Mouse (Mus musculus) liver, embryonic 16.5 days (tissue): ENCODE measurements around the gene Rab4b. TPM values are rescaled to one million over a fixed set of nuclear protein-coding genes. Genes with fewer than 3 reads are reported as not detected.

Experiments used
- ATAC-seq: fragments of 200-750 bp; cut with Nextera tagmentation; 2 replicates; pipeline ENCODE4 v1.8.0; 2017; ENCODE audit warnings: low read depth, mild to moderate bottlenecking, moderate number of reproducible peaks, moderate library complexity
- H3K27ac ChIP-seq: fragments of 300-500 bp; sonication (generic); 2 replicates; pipeline ENCODE4 v1.5.1; 2014; ENCODE audit warnings: mild to moderate bottlenecking, low read length
- H3K27me3 ChIP-seq: fragments of 300-500 bp; sonication (generic); 2 replicates; pipeline ENCODE4 v1.6.1; 2014; ENCODE audit warnings: low read depth, low read length, mixed read lengths; ENCODE audit not compliant: control insufficient read depth, insufficient read depth
- H3K36me3 ChIP-seq: fragments of 300-500 bp; sonication (generic); 2 replicates; pipeline ENCODE4 v1.6.1; 2014; ENCODE audit warnings: mild to moderate bottlenecking; ENCODE audit not compliant: control insufficient read depth, insufficient read depth
- H3K4me1 ChIP-seq: fragments of 300-500 bp; sonication (generic); 2 replicates; pipeline ENCODE4 v1.6.1; 2014; ENCODE audit warnings: low read depth, low read length, mixed read lengths; ENCODE audit not compliant: control insufficient read depth
- H3K4me2 ChIP-seq: fragments of 300-500 bp; sonication (generic); 2 replicates; pipeline ENCODE4 v1.6.1; 2014; ENCODE audit warnings: low read depth, low read length, mixed read lengths
- H3K4me3 ChIP-seq: fragments of 300-500 bp; sonication (generic); 2 replicates; pipeline ENCODE4 v1.5.1; 2014; ENCODE audit warnings: low read depth, mild to moderate bottlenecking, low read length
- H3K9ac ChIP-seq: fragments of 300-500 bp; sonication (generic); 2 replicates; pipeline ENCODE4 v1.6.1; 2014; ENCODE audit warnings: low read depth, low read length
- H3K9me3 ChIP-seq: fragments of 300-500 bp; sonication (generic); replicated peaks from 2 replicates; pipeline ENCODE4 v1.6.1; 2016; ENCODE audit warnings: low read length; ENCODE audit not compliant: control insufficient read depth
- WGBS: fragments of 180-500 bp; shearing (Covaris S2); extraction: QIAGEN DNeasy Blood & Tissue Kit; methylation state at CpG from one replicate; pipeline ENCODE4 v1.1.7; 2014; ENCODE audit not compliant: insufficient replicate concordance; 5-methylcytosine and 5-hydroxymethylcytosine counted together
- polyA plus RNA-seq: library from polyadenylated mRNA; unstranded; fragments of >200 nt; fragmentation: Nextera tagmentation; extraction: Ambion mirVana; gene quantifications from 2 replicates; pipeline ENCODE4 v1.2.1, GENCODE M21; 2015

Rab4b gene
- polyA plus RNA-seq, 1 experiment from 2014 or later = 22.3 TPM

DNA sequence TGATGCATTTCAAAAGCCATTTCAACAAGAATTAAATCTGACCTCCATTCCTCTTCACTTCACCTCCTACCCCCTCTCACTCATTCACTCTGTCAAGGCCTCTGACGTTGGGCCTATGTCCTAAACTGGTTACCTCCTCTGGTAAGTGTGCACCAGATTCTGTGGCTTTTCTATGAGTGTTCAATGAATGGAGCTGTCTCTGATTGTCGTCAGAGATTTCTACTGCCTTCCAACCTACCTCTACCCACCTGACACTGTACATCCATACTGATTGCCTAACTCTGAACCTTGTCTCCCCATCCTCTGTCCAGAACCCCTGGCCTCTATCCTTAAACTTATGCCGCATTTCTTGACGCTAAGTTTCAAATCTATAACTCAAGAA lies 763 bp downstream of the Rab4b start:
- 16% methylated on average over 4 of the region's 4 CpGs for WGBS
- H3K9me3 ChIP-seq = no peaks in the 10 kb centered on the region
- peak; percentile 0 for ATAC-seq
- peak overlapping the region; percentile 77 for H3K4me2 ChIP-seq
- peak overlapping the region; percentile 77 for H3K9ac ChIP-seq
- peak overlapping the region; percentile 89 for H3K4me3 ChIP-seq
- peaks cover 19% of the 10 kb centered on the region for H3K4me1 ChIP-seq
- no peaks in the 10 kb centered on the region for H3K36me3 ChIP-seq
- H3K27ac ChIP-seq = peak overlapping the region; percentile 91
- no peaks in the 10 kb centered on the region for H3K27me3 ChIP-seq

- peaks cover 15% of the 10 kb centered on the region for H3K4me1 ChIP-seq
- 85% methylated on average over 7 of the region's 7 CpGs for WGBS
- no peak overlapping the region for H3K4me2 ChIP-seq
- peaks cover 3% of the 10 kb centered on the region; the same call in 1 of the 2 replicates for H3K36me3 ChIP-seq
- no peak overlapping the region for H3K27ac ChIP-seq
- no peak overlapping the region for H3K9ac ChIP-seq
- no peaks in the 10 kb centered on the region for H3K27me3 ChIP-seq
- no peak overlapping the region for H3K4me3 ChIP-seq
- ATAC-seq = no peak
- no peaks in the 10 kb centered on the region for H3K9me3 ChIP-seq
Measured at GRCm38 (mm10) chr7:27174896-27175295, 3.8 kb downstream of the Rab4b start.

GRCm38 (mm10) chr7:27174496-27174895 lies 4.2 kb downstream of the Rab4b start:
- Histone ChIP-seq H3K4me3 (no peak overlapping the region), H3K27me3 (no peaks in the 10 kb centered on the region), H3K4me2 (no peak overlapping the region), H3K9me3 (no peaks in the 10 kb centered on the region), H3K27ac (no peak overlapping the region), H3K36me3 (peaks cover 3% of the 10 kb centered on the region; the same call in 1 of the 2 replicates), H3K9ac (no peak overlapping the region), H3K4me1 (peaks cover 12% of the 10 kb centered on the region)
- no peak for ATAC-seq
- WGBS = 84% methylated on average over 15 of the region's 15 CpGs

DNA sequence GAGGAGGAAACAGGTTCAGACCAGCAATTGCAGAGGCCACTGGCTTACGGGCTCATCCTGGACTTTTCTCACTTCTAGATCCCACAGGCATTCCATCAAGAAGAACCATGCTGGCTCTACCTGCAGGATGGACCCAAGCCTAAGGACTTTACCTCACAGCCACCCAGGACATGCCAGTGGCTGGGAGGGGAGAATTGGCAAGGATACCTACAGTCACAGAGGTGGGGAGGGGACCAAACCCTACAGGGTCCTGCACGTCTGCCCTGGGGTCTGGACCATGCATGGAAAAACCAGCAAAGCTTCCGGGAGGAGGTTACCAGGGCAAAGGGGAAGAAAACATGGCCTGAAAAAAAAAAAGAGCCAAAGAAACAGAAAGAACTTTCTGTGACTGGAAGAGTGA lies 7.7 kb downstream of the Rab4b start:
- H3K36me3 ChIP-seq = peaks cover 3% of the 10 kb centered on the region; the same call in 1 of the 2 replicates
- no peak overlapping the region for H3K9ac ChIP-seq
- ATAC-seq = no peak
- WGBS = 76% methylated on average over 3 of the region's 3 CpGs
- no peaks in the 10 kb centered on the region for H3K27me3 ChIP-seq
- H3K9me3 ChIP-seq = no peaks in the 10 kb centered on the region
- H3K4me1 ChIP-seq = peaks cover 18% of the 10 kb centered on the region
- H3K4me3 ChIP-seq = no peak overlapping the region
- no peak overlapping the region for H3K27ac ChIP-seq
- no peak overlapping the region for H3K4me2 ChIP-seq

DNA sequence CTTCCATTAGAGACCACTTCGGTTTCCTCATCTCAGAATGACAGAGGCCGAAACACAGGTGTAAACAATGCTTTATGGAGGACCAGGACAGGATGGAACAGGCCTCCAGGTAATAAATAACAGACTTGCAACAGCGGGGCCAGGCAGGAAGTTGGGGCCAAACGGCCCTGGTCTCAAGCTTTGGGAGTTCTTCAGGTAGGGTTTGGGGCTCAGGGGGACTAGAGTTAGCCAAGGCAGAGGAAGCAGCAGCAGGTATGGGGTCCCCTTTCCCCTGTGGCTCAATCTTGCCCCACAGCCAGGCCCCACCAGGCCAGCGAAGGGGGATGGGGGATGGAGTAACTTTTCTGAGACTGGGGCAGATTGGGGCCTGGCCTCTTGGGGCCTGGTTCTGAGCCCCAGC lies 10.3 kb downstream of the Rab4b start:
- no peak overlapping the region for H3K4me2 ChIP-seq
- no peak overlapping the region for H3K4me3 ChIP-seq
- H3K36me3 ChIP-seq = peaks cover 3% of the 10 kb centered on the region; the same call in 1 of the 2 replicates
- no peaks in the 10 kb centered on the region for H3K27me3 ChIP-seq
- peak overlapping the region; percentile 60 for H3K27ac ChIP-seq
- no peak overlapping the region; the same call in 1 of the 2 replicates for H3K9ac ChIP-seq
- peaks cover 32% of the 10 kb centered on the region for H3K4me1 ChIP-seq
- WGBS = 66% methylated on average over 5 of the region's 5 CpGs
- ATAC-seq = no peak
- H3K9me3 ChIP-seq = no peaks in the 10 kb centered on the region

DNA sequence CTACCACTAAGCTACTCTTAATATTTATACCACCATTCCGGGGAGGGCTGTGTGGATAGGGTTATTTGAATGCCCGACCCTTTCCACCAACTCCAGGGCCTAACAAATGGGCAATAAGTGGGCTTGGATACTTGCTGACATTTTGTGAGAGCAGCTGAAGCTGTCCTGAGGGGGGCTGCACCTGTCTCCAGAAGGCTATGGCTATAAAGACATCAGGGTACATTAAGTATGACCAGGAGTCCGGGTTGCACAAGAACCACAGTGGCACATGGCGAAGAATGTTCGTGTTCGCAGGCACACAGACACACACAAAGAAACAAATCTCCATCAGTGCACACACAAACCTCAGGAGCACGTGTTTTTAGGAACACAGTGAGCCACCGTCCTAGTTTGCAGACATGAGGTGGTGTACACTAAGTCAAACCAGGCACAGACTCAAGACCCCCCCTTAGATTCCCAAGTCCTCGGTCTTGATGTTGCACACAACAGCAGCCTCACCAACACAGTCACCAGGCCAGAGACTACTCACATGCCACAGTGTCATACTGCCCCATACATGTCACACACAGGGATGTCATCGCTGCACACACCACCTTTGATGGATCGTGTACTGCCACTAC lies 11.1 kb downstream of the Rab4b start:
- 64% methylated on average over 11 of the region's 11 CpGs for WGBS
- Histone ChIP-seq H3K4me2 (peak overlapping the region; percentile 87), H3K27me3 (no peaks in the 10 kb centered on the region), H3K9ac (peak overlapping the region; percentile 87), H3K9me3 (no peaks in the 10 kb centered on the region), H3K27ac (peak overlapping the region; percentile 95), H3K4me3 (peak overlapping the region; percentile 77), H3K36me3 (peaks cover 3% of the 10 kb centered on the region; the same call in 1 of the 2 replicates), H3K4me1 (peaks cover 39% of the 10 kb centered on the region)
- no peak for ATAC-seq

GRCm38 (mm10) chr7:27166614-27167474 lies 11.9 kb downstream of the Rab4b start, which contains the start of gene Egln2:
Gene Egln2 (minus strand): TSS chr7:27166802.
- peaks cover 43% of the 10 kb centered on the region for H3K4me1 ChIP-seq
- under 1% methylated on average over 60 of the region's 61 CpGs for WGBS

GRCm38 (mm10) chr7:27166229-27166613 lies 12.5 kb downstream of the Rab4b start:
- ATAC-seq = peak; percentile 81
- H3K9me3 ChIP-seq = no peaks in the 10 kb centered on the region

More at GRCm38 (mm10) chr7:27166614-27167474, 11.9 kb downstream of the Rab4b start, which contains the start of gene Egln2:
- ATAC-seq = peak; percentile 81
- no peaks in the 10 kb centered on the region for H3K36me3 ChIP-seq
- H3K4me2 ChIP-seq = peak within 1 kb of the TSS; percentile 87
- no peaks in the 10 kb centered on the region for H3K27me3 ChIP-seq
- peak within 1 kb of the TSS; percentile 87 for H3K9ac ChIP-seq
- no peaks in the 10 kb centered on the region for H3K9me3 ChIP-seq
- peak within 1 kb of the TSS; percentile 77 for H3K4me3 ChIP-seq
- peak within 1 kb of the TSS; percentile 95 for H3K27ac ChIP-seq

GRCm38 (mm10) chr7:27165696-27166095 lies 13.0 kb downstream of the Rab4b start:
- Histone ChIP-seq H3K36me3 (no peaks in the 10 kb centered on the region), H3K4me1 (peaks cover 54% of the 10 kb centered on the region), H3K4me2 (peak overlapping the region; percentile 87), H3K27ac (peak overlapping the region; percentile 95), H3K9me3 (no peaks in the 10 kb centered on the region), H3K27me3 (no peaks in the 10 kb centered on the region), H3K4me3 (peak overlapping the region; percentile 77), H3K9ac (peak overlapping the region; percentile 87)
- ATAC-seq = no peak
- 3% methylated on average over 8 of the region's 8 CpGs for WGBS

More at GRCm38 (mm10) chr7:27166229-27166613, 12.5 kb downstream of the Rab4b start:
- Histone ChIP-seq H3K4me2 (peak overlapping the region; percentile 87), H3K9ac (peak overlapping the region; percentile 87), H3K27ac (peak overlapping the region; percentile 95), H3K27me3 (no peaks in the 10 kb centered on the region), H3K36me3 (no peaks in the 10 kb centered on the region), H3K4me1 (peaks cover 49% of the 10 kb centered on the region), H3K4me3 (peak overlapping the region; percentile 77)
- WGBS = 0% methylated on average over 21 of the region's 43 CpGs
